Mouse (Mus musculus) CH12.LX (cell line): ENCODE results near the gene Haus4. TPM values are rescaled to one million over a fixed set of nuclear protein-coding genes. Genes with fewer than 3 reads are reported as not detected.
A peak's percentile ranks its signal among the peaks of the same experiment; 100 is the strongest.

ENCODE experiments used
- DNase-seq: peaks from one replicate; pipeline ENCODE4 v3.0.0-alpha.2; 2013; ENCODE audit errors: extremely low read depth
- H3K27ac ChIP-seq: 2 replicates; pipeline ENCODE4 v1.5.1; 2012; ENCODE audit warnings: low read depth, mild to moderate bottlenecking, control low read depth, moderate library complexity; ENCODE audit not compliant: insufficient read depth
- H3K27me3 ChIP-seq: replicated peaks from 2 replicates; pipeline ENCODE3; 2012; ENCODE audit warnings: inconsistent platforms
- H3K36me3 ChIP-seq, 2 experiments: replicated peaks in 1 of 2; 2 replicates each; pipeline versions ENCODE3 to v1.6.1; 2012; ENCODE audit warnings: inconsistent platforms in 1 of 2, low read length in 1 of 2, mild to moderate bottlenecking in 1 of 2, mixed read lengths in 1 of 2, moderate library complexity in 1 of 2; ENCODE audit not compliant: control insufficient read depth in 1 of 2, insufficient read depth in 1 of 2
- H3K4me1 ChIP-seq, 2 experiments: 2 replicates each; pipeline ENCODE4 v1.6.1; 2012; ENCODE audit warnings: inconsistent platforms in 1 of 2, moderate library complexity in 1 of 2; ENCODE audit not compliant: insufficient read depth in 2 of 2, control insufficient read depth in 1 of 2
- H3K4me2 ChIP-seq: 2 replicates; pipeline ENCODE4 v1.6.1; 2012; ENCODE audit warnings: low read depth, mild to moderate bottlenecking, control low read depth; ENCODE audit not compliant: poor library complexity, insufficient read depth, severe bottlenecking
- H3K4me3 ChIP-seq, 3 experiments: fragments of 150-350 bp in 1 of 3; sonication (generic) in 1 of 3; replicated peaks in 1 of 3; 2 replicates each; pipeline versions ENCODE3 to v1.5.1; 2011 to 2012; ENCODE audit warnings: low read depth in 2 of 3, low read length in 2 of 3, mild to moderate bottlenecking in 2 of 3, moderate library complexity in 2 of 3, control low read depth in 1 of 3, improper control_type of control experiment in 1 of 3, inconsistent platforms in 1 of 3, mixed read lengths in 1 of 3; ENCODE audit not compliant: poor library complexity in 1 of 3
- H3K79me2 ChIP-seq: replicated peaks from 2 replicates; pipeline ENCODE4 v1.6.1; 2012; ENCODE audit warnings: mild to moderate bottlenecking, moderate library complexity; ENCODE audit not compliant: control insufficient read depth, poor library complexity, insufficient read depth, severe bottlenecking; ENCODE audit errors: extremely low read depth
- H3K9ac ChIP-seq: 2 replicates; pipeline ENCODE4 v1.6.1; 2012; ENCODE audit warnings: low read depth, mild to moderate bottlenecking, control low read depth, moderate library complexity; ENCODE audit not compliant: insufficient read depth
- H3K9me3 ChIP-seq: replicated peaks from 2 replicates; pipeline ENCODE3; 2012; ENCODE audit warnings: low read length, inconsistent platforms, mixed read lengths
- BHLHE40 ChIP-seq: IDR thresholded peaks from 2 replicates; pipeline ENCODE4 v1.6.1; 2011; ENCODE audit warnings: mild to moderate bottlenecking, low read depth, low read length, improper control_type of control experiment
- CHD1 ChIP-seq: IDR thresholded peaks from 2 replicates; pipeline ENCODE4 v1.6.1; 2012; ENCODE audit warnings: low read depth, low read length, improper control_type of control experiment, inconsistent platforms
- EP300 ChIP-seq: IDR thresholded peaks from 2 replicates; pipeline ENCODE4 v1.6.1; 2011; ENCODE audit warnings: low read length, improper control_type of control experiment
- IRF4 ChIP-seq: IDR thresholded peaks from 2 replicates; pipeline ENCODE4 v1.6.1; 2014; ENCODE audit warnings: low read depth, mild to moderate bottlenecking, inconsistent platforms, low read length, improper control_type of control experiment
- JUN ChIP-seq: IDR thresholded peaks from 2 replicates; pipeline ENCODE4 v1.6.1; 2011; ENCODE audit warnings: low read depth, mild to moderate bottlenecking, low read length, improper control_type of control experiment, moderate library complexity; ENCODE audit not compliant: insufficient read depth
- KAT2A ChIP-seq: IDR thresholded peaks from 2 replicates; pipeline ENCODE4 v1.6.1; 2012; ENCODE audit warnings: low read length, improper control_type of control experiment, inconsistent platforms; ENCODE audit not compliant: insufficient replicate concordance
- MEF2A ChIP-seq: IDR thresholded peaks from 2 replicates; pipeline ENCODE4 v1.6.1; 2014; ENCODE audit warnings: low read depth, mild to moderate bottlenecking, inconsistent platforms, low read length, improper control_type of control experiment, borderline replicate concordance
- MXI1 ChIP-seq: IDR thresholded peaks from 2 replicates; pipeline ENCODE4 v1.6.1; 2011; ENCODE audit warnings: mild to moderate bottlenecking, low read depth, low read length, improper control_type of control experiment
- MYC ChIP-seq: IDR thresholded peaks from 2 replicates; pipeline ENCODE4 v1.6.1; 2011; ENCODE audit warnings: low read depth, mild to moderate bottlenecking, improper control_type of control experiment, low read length
- NRF1 ChIP-seq: IDR thresholded peaks from 2 replicates; pipeline ENCODE4 v1.6.1; 2014; ENCODE audit warnings: low read depth, mild to moderate bottlenecking, inconsistent platforms, low read length, improper control_type of control experiment, moderate library complexity
- PAX5 ChIP-seq: IDR thresholded peaks from 2 replicates; pipeline ENCODE4 v1.6.1; 2012; ENCODE audit warnings: low read length, inconsistent platforms, mixed read lengths
- POLR2A ChIP-seq: IDR thresholded peaks from 2 replicates; pipeline ENCODE4 v1.6.1; 2011; ENCODE audit warnings: low read depth, mild to moderate bottlenecking, improper control_type of control experiment, low read length
- POLR2AphosphoS2 ChIP-seq: IDR thresholded peaks from 2 replicates; pipeline ENCODE4 v1.6.1; 2011; ENCODE audit warnings: low read depth, low read length, improper control_type of control experiment
- RCOR1 ChIP-seq: conservative IDR thresholded peaks from 2 replicates; pipeline ENCODE4 v1.6.1; 2012; ENCODE audit warnings: low read depth, mild to moderate bottlenecking, inconsistent platforms, low read length, improper control_type of control experiment
- SIN3A ChIP-seq: IDR thresholded peaks from 2 replicates; pipeline ENCODE4 v1.6.1; 2012; ENCODE audit warnings: low read length, improper control_type of control experiment, inconsistent platforms
- TCF12 ChIP-seq: IDR thresholded peaks from 2 replicates; pipeline ENCODE4 v1.6.1; 2014; ENCODE audit warnings: low read depth, mild to moderate bottlenecking, inconsistent platforms, low read length, improper control_type of control experiment
- ZC3H11A ChIP-seq: IDR thresholded peaks from 2 replicates; pipeline ENCODE4 v1.6.1; 2012; ENCODE audit warnings: low read depth, mild to moderate bottlenecking, inconsistent platforms, low read length, improper control_type of control experiment
- ZKSCAN1 ChIP-seq: IDR thresholded peaks from 2 replicates; pipeline ENCODE4 v1.6.1; 2012; ENCODE audit warnings: low read depth, inconsistent platforms, low read length, improper control_type of control experiment, borderline replicate concordance
- dilution Hi-C: fragments of 300-500 bp; cut with MboI; formaldehyde crosslinking; loops from 2 replicates; pipeline ENCODE4 v1.14.3; 2020; ENCODE audit warnings: low sequenced_read_pairs; ENCODE audit not compliant: extremely low pct_unique_long_range_greater_than_20kb, extremely low pct_ligation_motif_present
- in situ Hi-C: fragments of 300-500 bp; cut with MboI; formaldehyde crosslinking; loops from 3 replicates; pipeline ENCODE4 v1.14.3; 2019; ENCODE audit warnings: low sequenced_read_pairs, low pct_ligation_motif_present, low pct_unique_long_range_greater_than_20kb, mixed read lengths
- polyA plus RNA-seq: library from polyadenylated mRNA; unstranded; fragments of >175 nt; gene quantifications from 2 replicates; pipeline ENCODE4 v1.2.1, GENCODE M21; 2012; ENCODE audit warnings: low read depth; ENCODE audit not compliant: insufficient read length
- total RNA-seq, 2 experiments: library from RNA; depleted of rRNA; stranded (reverse); fragments of 300-350 nt in 1 of 2; fragments of >200 nt in 1 of 2; gene quantifications; 2 replicates each; pipeline ENCODE4 v1.2.3; 2012 to 2014

Gene Haus4
- total and polyA plus RNA-seq, 3 experiments = 65.5 to 116 (median 94.3) TPM

DNA sequence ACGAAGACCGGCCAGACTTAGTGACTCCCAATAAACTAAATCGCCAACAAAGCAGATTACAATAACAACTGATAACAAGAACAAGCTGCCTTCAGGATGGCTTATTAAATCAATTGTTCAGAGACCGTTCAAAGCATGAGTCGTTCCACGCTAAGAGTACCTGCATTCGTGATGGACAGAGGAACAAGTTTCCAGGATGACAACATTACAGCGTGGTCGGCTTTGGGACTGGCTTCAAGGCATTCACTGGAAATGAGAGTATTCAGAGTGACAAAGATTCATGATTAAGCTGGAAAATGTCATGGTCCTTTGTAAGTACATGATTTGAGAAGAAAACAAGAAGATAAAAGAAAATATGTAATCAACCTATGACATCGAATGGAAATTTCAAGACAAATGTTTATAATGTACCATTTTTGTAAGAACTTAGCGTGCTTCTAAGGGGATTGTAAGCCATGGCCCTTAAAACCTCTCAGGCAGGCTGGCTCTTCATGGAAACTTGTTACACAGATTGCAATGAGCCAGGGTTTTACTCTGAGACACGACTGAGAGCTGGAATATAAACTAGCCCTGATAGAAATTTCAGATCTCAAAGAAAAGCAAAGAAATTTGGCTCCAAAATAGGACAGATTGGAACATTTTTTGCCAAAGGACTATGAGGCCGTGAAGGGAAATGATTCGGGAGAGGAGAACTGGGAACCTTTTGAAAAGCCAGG is 6.3 kb upstream of the Haus4 start:
- Histone ChIP-seq H3K36me3 (no peaks in the 10 kb centered on the region), H3K4me2 (no peak overlapping the region), H3K27me3 (no peaks in the 10 kb centered on the region), H3K9me3 (no peaks in the 10 kb centered on the region), H3K4me3 (no peak overlapping the region), H3K4me1 (no peaks in the 10 kb centered on the region), H3K79me2 (no peaks in the 10 kb centered on the region), H3K9ac (no peak overlapping the region), H3K27ac (no peak overlapping the region)
- TF ChIP-seq NRF1 = no peak
- no peak for TF ChIP-seq ZC3H11A
- TF ChIP-seq EP300 = no peak
- no peak for TF ChIP-seq MXI1
- no peak for TF ChIP-seq MEF2A
- no peak for TF ChIP-seq JUN
- TF ChIP-seq IRF4 = no peak
- no peak for TF ChIP-seq KAT2A
- no peak for DNase-seq
- in situ Hi-C loops (loop anchor here (25.0 kb wide), 1 partner anchor 498 kb away; no protein-coding TSS in a partner anchor), dilution Hi-C loops (no loop called here)

DNA sequence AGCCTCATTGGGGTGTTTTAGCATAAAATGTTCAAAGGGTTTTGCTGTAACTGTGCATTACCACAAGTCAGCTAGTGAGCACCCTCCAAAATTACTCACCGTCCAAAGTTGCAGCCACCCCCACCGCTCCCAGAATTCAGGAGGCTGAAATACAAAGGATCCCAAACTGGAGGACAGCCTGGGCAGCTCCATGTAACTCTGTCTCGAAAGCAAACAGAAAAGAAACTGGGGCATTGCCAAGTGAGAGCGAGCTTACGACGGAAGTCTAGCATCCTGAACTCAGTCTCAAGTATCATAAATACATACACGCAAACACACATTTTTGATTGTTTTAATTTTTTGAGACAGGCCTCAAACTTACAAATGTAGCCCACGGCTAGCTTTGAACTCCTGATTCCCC is 2.9 kb upstream of the Haus4 start:
- dilution Hi-C loops = no loop called here
- TF ChIP-seq NRF1 = no peak
- TF ChIP-seq, all 38 proteins: peak for 0
- no peaks in the 10 kb centered on the region for H3K9me3 ChIP-seq
- no peak overlapping the region for H3K4me2 ChIP-seq
- H3K9ac ChIP-seq = no peak overlapping the region
- no peaks in the 10 kb centered on the region for H3K36me3 ChIP-seq
- peaks cover 0 to 16% of the 10 kb centered on the region in 2 experiments; a peak in 2 of 4 replicates for H3K4me1 ChIP-seq
- DNase-seq = no peak
- no peak overlapping the region for H3K27ac ChIP-seq
- in situ Hi-C loops = loop anchor here (25.0 kb wide), 1 partner anchor 495 kb away; no protein-coding TSS in a partner anchor
- H3K27me3 ChIP-seq = no peaks in the 10 kb centered on the region
- no peak overlapping the region for H3K4me3 ChIP-seq
- peaks cover 7% of the 10 kb centered on the region; the same call in 1 of the 2 replicates for H3K79me2 ChIP-seq

DNA sequence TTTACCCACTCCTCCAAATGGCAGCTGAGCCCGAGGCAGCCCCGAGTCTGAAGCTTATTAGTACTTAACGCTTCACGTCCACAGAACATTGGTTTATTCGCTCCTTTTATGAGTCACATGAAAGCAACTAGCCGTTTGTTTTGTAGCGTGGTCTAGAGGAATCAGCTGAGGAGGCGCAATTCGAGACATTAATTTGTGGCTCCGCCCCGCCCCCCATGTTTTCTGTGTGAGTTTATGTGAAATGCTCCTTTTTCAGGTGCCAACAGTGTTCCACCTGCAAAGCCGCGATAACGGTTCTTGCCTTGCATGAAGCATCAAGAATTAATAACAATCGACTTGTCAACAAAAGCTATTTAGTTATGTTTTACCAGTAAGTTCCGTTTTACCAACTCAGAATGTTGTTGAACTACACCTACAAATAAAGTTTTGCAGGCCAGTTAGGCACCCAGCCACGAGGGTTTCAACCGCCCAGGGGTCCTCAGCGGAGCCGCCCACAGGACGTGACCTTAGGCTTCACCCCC is 902 bp downstream of the Haus4 start:
- no peaks in the 10 kb centered on the region for H3K27me3 ChIP-seq
- DNase-seq = peak; percentile 50
- peaks cover 0 to 18% of the 10 kb centered on the region in 2 experiments; a peak in 2 of 4 replicates for H3K4me1 ChIP-seq
- peak overlapping the region; percentile 91 for H3K4me2 ChIP-seq
- H3K4me3 ChIP-seq = peak overlapping the region; percentile 63 to 80 (median 72)
- H3K79me2 ChIP-seq = peaks cover 7% of the 10 kb centered on the region; the same call in 1 of the 2 replicates
- peak overlapping the region; percentile 77 for H3K9ac ChIP-seq
- in situ Hi-C loops = loop anchor here (25.0 kb wide), 1 partner anchor 491 kb away; no protein-coding TSS in a partner anchor
- peak overlapping the region; percentile 88 for H3K27ac ChIP-seq
- dilution Hi-C loops = no loop called here
- no peaks in the 10 kb centered on the region for H3K9me3 ChIP-seq
- peaks cover 20 to 37% of the 10 kb centered on the region in 2 experiments for H3K36me3 ChIP-seq
- TF ChIP-seq POLR2AphosphoS2 = no peak
- TF ChIP-seq POLR2A = no peak
- TF ChIP-seq PAX5 = no peak
- TF ChIP-seq ZKSCAN1 = no peak
- peak; percentile 31; the same call in 1 of the 2 replicates for TF ChIP-seq SIN3A
- TF ChIP-seq EP300 = peak; percentile 14; the same call in 1 of the 2 replicates
- TF ChIP-seq CHD1 = peak; percentile 79; the same call in 1 of the 2 replicates
- TF ChIP-seq MEF2A = no peak
- TF ChIP-seq BHLHE40 = peak; percentile 40; the same call in 1 of the 2 replicates
- TF ChIP-seq RCOR1 = no peak
- no peak for TF ChIP-seq ZC3H11A
- TF ChIP-seq IRF4 = no peak
- no peak for TF ChIP-seq JUN
- TF ChIP-seq MXI1 = peak; percentile 83; the same call in 1 of the 2 replicates
- peak; percentile 48; the same call in 1 of the 2 replicates for TF ChIP-seq MYC
- TF ChIP-seq TCF12 = no peak
- TF ChIP-seq, all 38 proteins: peak for 6
